In genomic region chr15:83410270-83410669, GRCm38 (mm10) we compare ENCODE assay signal across 13 mouse cellular contexts. TPM values are rescaled to one million over a fixed set of nuclear protein-coding genes. Genes with fewer than 3 reads are reported as not detected.
DNase-seq lines count a peak whose midpoint lies in the region; ATAC-seq lines count a peak whose summit lies in the region.
"Had no signal": no experiment of that assay in that cellular context is flagged by ENCODE, and none has a peak within 500 bp of the region (broad histone marks: within the 10 kb centered on the region; RNA-seq: fewer than 3 reads in every experiment).

No protein-coding gene starts in this region.

- peak; percentile 82 for DNase-seq in adrenal gland, adult 2 months
- no peak for DNase-seq in adrenal gland, postnatal 4 days (ENCODE audit: low spot score in 2 of 2)
- DNase-seq in lung, postnatal 4 days = no peak
- DNase-seq in spleen, postnatal 10 days (ENCODE audit: low spot score in 2 of 2) = no peak
- DNase-seq in cerebellum, postnatal 4 days (ENCODE audit: low spot score in 2 of 2) = no peak
- DNase-seq: B cell, adult 2 months; thymus, adult 2 months had no signal

- H3K4me3 ChIP-seq in lung, embryonic 15.5 days = no peak overlapping the region
- H3K4me3 ChIP-seq in heart, embryonic 12.5 days = no peak overlapping the region
- H3K4me3 ChIP-seq: erythroblast, embryonic 14.5 days; hindbrain, embryonic 13.5 days; limb, embryonic 15.5 days had no signal

- no peaks in the 10 kb centered on the region for H3K9me3 ChIP-seq in lung, embryonic 15.5 days
- H3K9me3 ChIP-seq in heart, embryonic 12.5 days (replicated peaks) = no peaks in the 10 kb centered on the region
- H3K9me3 ChIP-seq: hindbrain, embryonic 13.5 days; limb, embryonic 15.5 days had no signal

- H3K4me2 ChIP-seq in lung, embryonic 15.5 days = no peak overlapping the region
- 0 out of 2 replicates have a peak overlapping the region, but pooled peaks have one; percentile 16 for H3K4me2 ChIP-seq in heart, embryonic 12.5 days
- H3K4me2 ChIP-seq: hindbrain, embryonic 13.5 days; limb, embryonic 15.5 days had no signal

- H3K27me3 ChIP-seq in lung, embryonic 15.5 days = no peaks in the 10 kb centered on the region
- no peaks in the 10 kb centered on the region for H3K27me3 ChIP-seq in heart, embryonic 12.5 days (replicated peaks)
- H3K27me3 ChIP-seq: hindbrain, embryonic 13.5 days; limb, embryonic 15.5 days had no signal

- no peak for ATAC-seq in lung, embryonic 15.5 days (ENCODE audit: borderline replicate concordance, extremely low read depth, low FRiP score, low TSS enrichment)
- ATAC-seq in heart, embryonic 12.5 days (ENCODE audit: insufficient number of reproducible peaks, low FRiP score) = peak; percentile 39; the same call in 1 of the 2 replicates
- ATAC-seq in megakaryocyte progenitor cell, adult 5-6 weeks (replicated peaks; ENCODE audit: poor library complexity) = peak; percentile 32; the same call in 1 of the 2 replicates

- no peak overlapping the region for H3K9ac ChIP-seq in lung, embryonic 15.5 days
- no peak overlapping the region; the same call in 1 of the 2 replicates for H3K9ac ChIP-seq in heart, embryonic 12.5 days
- H3K9ac ChIP-seq: hindbrain, embryonic 13.5 days; limb, embryonic 15.5 days had no signal

- peak overlapping the region; percentile 74; the same call in 1 of the 2 replicates for H3K27ac ChIP-seq in lung, embryonic 15.5 days
- H3K27ac ChIP-seq in heart, embryonic 12.5 days (ENCODE audit: poor library complexity, severe bottlenecking) = peak overlapping the region; percentile 75
- H3K27ac ChIP-seq: hindbrain, embryonic 13.5 days; limb, embryonic 15.5 days had no signal

- WGBS in lung, embryonic 15.5 days = 36% methylated on average over 6 of the region's 6 CpGs
- 24% methylated on average over 6 of the region's 6 CpGs for WGBS in heart, embryonic 12.5 days

- H3K36me3 ChIP-seq in lung, embryonic 15.5 days = no peaks in the 10 kb centered on the region
- peaks cover 6% of the 10 kb centered on the region; the same call in 1 of the 2 replicates for H3K36me3 ChIP-seq in heart, embryonic 12.5 days
- H3K36me3 ChIP-seq: hindbrain, embryonic 13.5 days; limb, embryonic 15.5 days had no signal

- peaks cover 43% of the 10 kb centered on the region for H3K4me1 ChIP-seq in lung, embryonic 15.5 days
- peaks cover 62% of the 10 kb centered on the region for H3K4me1 ChIP-seq in heart, embryonic 12.5 days (replicated peaks)
- H3K4me1 ChIP-seq: hindbrain, embryonic 13.5 days had no signal

RNA-seq across cellular contexts. Expression of gene Pacsin2, which starts 54.1 kb away (rescaled TPM):
- 100 to 1,000 TPM in 1 of 2 experiments, 10 to 100 TPM in 1; 76.7 to 111 TPM for total RNA-seq in adrenal gland, adult 2 months (2021)
- 25.3 and 28.9 TPM in 2 replicates for polyA plus RNA-seq in adrenal gland, adult 2 months (2012; rRNA removed)
- total RNA-seq in adrenal gland, postnatal 4 days (2021) = 10 to 100 TPM; 80.4 to 80.7 TPM
- polyA plus RNA-seq in lung, embryonic 15.5 days (2015; fragmentation: Nextera tagmentation; extraction: Ambion mirVana) = 68.1 and 70.9 TPM in 2 replicates
- 70.8 and 72.0 TPM in 2 replicates for polyA plus RNA-seq in heart, embryonic 12.5 days (2016; fragmentation: Nextera tagmentation; extraction: Ambion mirVana)
- 40.0 and 47.4 TPM in 2 replicates for total RNA-seq in megakaryocyte progenitor cell, adult 5-6 weeks (2015)
- 71.7 and 101 TPM in 2 replicates for total RNA-seq in megakaryocyte progenitor cell, adult 5-6 weeks (2017)
